23 mouse cellular contexts compared by ENCODE assay signal in the genomic region with DNA sequence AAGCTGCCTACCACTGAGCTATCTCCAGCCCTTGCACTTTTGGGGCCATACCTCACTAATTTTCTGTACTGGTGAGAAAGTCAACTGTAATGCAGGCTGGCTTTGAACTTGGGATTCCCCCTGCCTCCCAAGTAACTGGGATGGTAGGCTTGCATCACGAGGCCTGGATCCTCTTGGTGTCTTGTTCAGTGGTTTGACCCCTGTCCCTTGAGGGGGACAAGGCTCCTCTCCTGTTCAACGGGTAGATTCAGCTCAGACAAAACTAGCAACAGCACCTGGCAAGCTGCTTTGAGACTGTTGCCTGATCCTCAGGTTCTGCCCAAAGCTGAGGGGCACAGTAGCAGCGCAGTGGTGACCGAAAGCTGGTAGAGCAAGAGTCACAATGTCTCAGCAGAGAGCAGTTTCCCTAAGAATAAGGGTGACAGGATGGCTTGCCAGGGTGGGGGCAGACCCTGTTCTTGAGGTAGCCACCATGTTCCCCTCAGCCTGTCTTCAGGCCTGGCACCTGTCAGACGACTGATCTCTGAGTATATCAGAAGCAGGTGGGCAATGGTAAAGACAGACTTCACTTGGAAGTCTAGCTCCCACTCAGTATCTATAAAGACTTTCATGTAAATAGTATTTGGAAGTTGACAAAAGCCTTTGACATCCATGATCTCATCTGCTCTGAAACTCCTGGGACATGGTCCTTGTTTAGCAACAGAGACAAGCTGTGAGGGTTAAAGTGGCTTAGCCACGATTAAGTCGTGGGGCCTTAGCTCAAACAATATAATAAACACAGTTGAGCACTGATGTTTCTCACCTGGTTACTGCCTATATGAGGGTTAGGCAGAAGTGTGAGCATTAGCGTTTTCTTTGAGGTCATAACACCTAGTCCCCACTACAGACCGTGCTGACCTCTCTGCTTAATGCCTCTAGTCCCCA. TPM values are rescaled to one million over a fixed set of nuclear protein-coding genes. Genes with fewer than 3 reads are reported as not detected.
DNase-seq lines count a peak whose midpoint lies in the region; ATAC-seq and TF ChIP-seq lines count a peak whose summit lies in the region.
"Had no signal": no experiment of that assay in that cellular context is flagged by ENCODE, and none has a peak within 500 bp of the region (broad histone marks: within the 10 kb centered on the region; RNA-seq: fewer than 3 reads in every experiment).

No protein-coding gene starts in this region.

- TF ChIP-seq CTCF in liver, postnatal 0 days (IDR thresholded peaks at IDR 0.05; ENCODE audit: low read depth): no peak

- no peak overlapping the region for H3K4me3 ChIP-seq in liver, postnatal 0 days (ENCODE audit: low read depth, low read length)
- H3K4me3 ChIP-seq: heart, adult 2 months; hindbrain, embryonic 15.5 days; limb, embryonic 13.5 days; neural tube, embryonic 13.5 days; stomach, embryonic 15.5 days had no signal

- ATAC-seq in liver, postnatal 0 days: no peak
- ATAC-seq: lung, postnatal 0 days had no signal

- no peaks in the 10 kb centered on the region for H3K9me3 ChIP-seq in liver, postnatal 0 days (ENCODE audit: low read length)
- H3K9me3 ChIP-seq: hindbrain, embryonic 15.5 days; limb, embryonic 13.5 days; neural tube, embryonic 13.5 days; stomach, embryonic 15.5 days had no signal

- H3K27ac ChIP-seq in liver, postnatal 0 days (ENCODE audit: low read depth): peak overlapping the region; percentile 76
- H3K27ac ChIP-seq: heart, adult 2 months; hindbrain, embryonic 15.5 days; limb, embryonic 13.5 days; neural tube, embryonic 13.5 days; stomach, embryonic 15.5 days had no signal

- peak; percentile 78 for DNase-seq in heart, adult 11 months
- no peak for DNase-seq in heart, postnatal 36 days
- peak; percentile 13 to 24 for DNase-seq in spleen, adult 18-20 months
- no peak for DNase-seq in spleen, postnatal 4 days (ENCODE audit: low spot score in 2 of 2)
- peak; percentile 13 for DNase-seq in liver, postnatal 0 days
- DNase-seq in thymus, postnatal 4 days: peak; percentile 58
- no peak for DNase-seq in MN1 (ENCODE audit: low spot score)
- DNase-seq in kidney, postnatal 14 days: no peak
- DNase-seq: cerebellum, adult 9-11 months; embryo, embryonic 11 days; heart, postnatal 14 days; kidney, adult 2 months; kidney, postnatal 25 days; right cerebral cortex, postnatal 25 days had no signal

- peaks cover 29% of the 10 kb centered on the region for H3K4me1 ChIP-seq in liver, postnatal 0 days (ENCODE audit: insufficient read depth)
- H3K4me1 ChIP-seq: hindbrain, embryonic 15.5 days; neural tube, embryonic 13.5 days had no signal

- no peak overlapping the region for H3K9ac ChIP-seq in liver, postnatal 0 days (replicated peaks)
- H3K9ac ChIP-seq: hindbrain, embryonic 15.5 days; limb, embryonic 13.5 days; neural tube, embryonic 13.5 days; stomach, embryonic 15.5 days had no signal

- no peak for TF ChIP-seq EP300 in liver, postnatal 0 days (IDR thresholded peaks at IDR 0.05; ENCODE audit: low read depth)

- peaks cover 40% of the 10 kb centered on the region for H3K36me3 ChIP-seq in liver, postnatal 0 days (replicated peaks; ENCODE audit: insufficient read depth, low read length)

- 77% methylated on average over 9 of the region's 9 CpGs for WGBS in liver, postnatal 0 days (ENCODE audit: insufficient replicate concordance)

- intact Hi-C loops in heart, postnatal 36 days (cut with DNase I): no loop called here

- H3K4me2 ChIP-seq in liver, postnatal 0 days (ENCODE audit: low read depth, low read length): no peak overlapping the region
- H3K4me2 ChIP-seq: hindbrain, embryonic 15.5 days; limb, embryonic 13.5 days; neural tube, embryonic 13.5 days; stomach, embryonic 15.5 days had no signal

- no peaks in the 10 kb centered on the region for H3K27me3 ChIP-seq in liver, postnatal 0 days (ENCODE audit: insufficient read depth, low read length)
- H3K27me3 ChIP-seq: hindbrain, embryonic 15.5 days; neural tube, embryonic 13.5 days; stomach, embryonic 15.5 days had no signal

RNA-seq across cellular contexts. Expression of a gene that starts 8.5 kb away (rescaled TPM):
- total RNA-seq in heart, postnatal 36 days (2021): 10 to 100 TPM; 46.5 to 55.3 TPM
- 114 and 120 TPM in 2 replicates for polyA plus RNA-seq in liver, postnatal 0 days (2015; fragmentation: Nextera tagmentation; extraction: Ambion mirVana)

RNA-seq across cellular contexts. Expression of a gene that starts 14.4 kb away (rescaled TPM):
- under 1 TPM in 1 of 2 experiments, not detected in 1; 0.08 TPM for total RNA-seq in heart, postnatal 36 days (2021)
- 0.59 and 1.2 TPM in 2 replicates for polyA plus RNA-seq in liver, postnatal 0 days (2015; fragmentation: Nextera tagmentation; extraction: Ambion mirVana)
- total RNA-seq: gastrocnemius, adult 8-10 months; heart, adult 2 months had no signal

RNA-seq across cellular contexts. Expression of a gene that starts 47.5 kb away (rescaled TPM):
- not detected for total RNA-seq in heart, postnatal 36 days (2021)
- polyA plus RNA-seq in liver, postnatal 0 days (2015; fragmentation: Nextera tagmentation; extraction: Ambion mirVana): 250 and 274 TPM in 2 replicates
- total RNA-seq: gastrocnemius, adult 8-10 months; heart, adult 2 months; left cerebral cortex, postnatal 10 days; monocyte, adult 5-6 weeks had no signal

Comparison
In these comparisons a context has a peak if more than half of its experiments do, and no peak if none do; other contexts are left out.
1. DNase-seq: peak in heart, adult 11 months (single experiment), spleen, adult 18-20 months (2 of 2), liver, postnatal 0 days (single experiment) and thymus, postnatal 4 days (single experiment); none in heart, postnatal 36 days (0 of 2), spleen, postnatal 4 days (0 of 2), MN1 (single experiment) and kidney, postnatal 14 days (single experiment).